33 mouse cellular contexts compared by ENCODE assay signal in genomic region chr9:54071474-54072095, GRCm38 (mm10). TPM values are rescaled to one million over a fixed set of nuclear protein-coding genes. Genes with fewer than 3 reads are reported as not detected.
A peak's percentile ranks its signal among the peaks of the same experiment; 100 is the strongest.
DNase-seq lines count a peak whose midpoint lies in the region; ATAC-seq and TF ChIP-seq lines count a peak whose summit lies in the region.
"Had no signal": no experiment of that assay in that cellular context is flagged by ENCODE, and none has a peak within 500 bp of the region (broad histone marks: within the 10 kb centered on the region; RNA-seq: fewer than 3 reads in every experiment).

No protein-coding gene starts in this region.

- H3K36me3 ChIP-seq in lung, postnatal 0 days (ENCODE audit: insufficient read depth, low read length), result no peaks in the 10 kb centered on the region
- H3K36me3 ChIP-seq: embryonic facial prominence, embryonic 13.5 days; embryonic facial prominence, embryonic 15.5 days; forebrain, embryonic 10.5 days; forebrain, embryonic 12.5 days; G1E had no signal

- ATAC-seq in lung, postnatal 0 days, result no peak
- ATAC-seq: activated CD4-positive, CD25-positive, alpha-beta regulatory T cell, adult 4 months; CD4-positive, CD25-positive, alpha-beta regulatory T cell, adult 4 months; forebrain, embryonic 14.5 days; forebrain, postnatal 0 days; Patski had no signal

- 57% methylated on average over 7 of the region's 7 CpGs for WGBS in lung, postnatal 0 days

- no peak for TF ChIP-seq CTCF in layer of hippocampus, adult 2 months (conservative IDR thresholded peaks at IDR 0.05)
- no peak for TF ChIP-seq CTCF in lung, postnatal 0 days (IDR thresholded peaks at IDR 0.05)

- no peak overlapping the region for H3K4me3 ChIP-seq in layer of hippocampus, adult 2 months
- H3K4me3 ChIP-seq in lung, postnatal 0 days (ENCODE audit: low read depth, low read length), result no peak overlapping the region
- H3K4me3 ChIP-seq: embryonic facial prominence, embryonic 13.5 days; embryonic facial prominence, embryonic 15.5 days; erythroblast, embryonic 14.5 days; forebrain, embryonic 10.5 days; forebrain, embryonic 12.5 days had no signal

- H3K9me3 ChIP-seq in lung, postnatal 0 days (ENCODE audit: low read length), result no peaks in the 10 kb centered on the region
- H3K9me3 ChIP-seq: embryonic facial prominence, embryonic 13.5 days; embryonic facial prominence, embryonic 15.5 days; forebrain, embryonic 10.5 days; forebrain, embryonic 12.5 days; G1E had no signal

- no peak overlapping the region for H3K4me2 ChIP-seq in lung, postnatal 0 days (replicated peaks; ENCODE audit: low read depth, low read length)
- H3K4me2 ChIP-seq: embryonic facial prominence, embryonic 13.5 days; embryonic facial prominence, embryonic 15.5 days; forebrain, embryonic 12.5 days had no signal

- no peak overlapping the region for H3K9ac ChIP-seq in lung, postnatal 0 days (replicated peaks; ENCODE audit: low read depth)
- H3K9ac ChIP-seq: embryonic facial prominence, embryonic 13.5 days; embryonic facial prominence, embryonic 15.5 days; forebrain, embryonic 12.5 days; forebrain, postnatal 0 days had no signal

- no peak for DNase-seq in layer of hippocampus, adult 2 months (ENCODE audit: low spot score in 2 of 2)
- DNase-seq in layer of hippocampus, adult 9-11 months, result no peak
- peak; percentile 15 for DNase-seq in lung, postnatal 36 days
- DNase-seq in lung, postnatal 0 days (ENCODE audit: low spot score), result no peak
- peak; percentile 5 for DNase-seq in 416B (ENCODE audit: low read depth)
- DNase-seq in brain, adult 2 months (ENCODE audit: low read depth, low spot score), result peak; percentile 67
- DNase-seq in thymus, postnatal 10 days (ENCODE audit: low spot score in 2 of 2), result no peak
- DNase-seq in kidney, adult 11 months, result no peak
- DNase-seq: adrenal gland, adult 8-10 months; adrenal gland, postnatal 14 days; adrenal gland, postnatal 36 days; B cell, adult 2 months; cerebellum, adult 11 months; cerebellum, adult 18-20 months; cerebellum, adult 8-10 months; cerebellum, adult 9-11 months; cerebellum, postnatal 14 days; cerebellum, postnatal 36 days; embryo, embryonic 11 days; forebrain, postnatal 0 days had no signal

- no peaks in the 10 kb centered on the region; the same call in none of the 2 replicates for H3K27me3 ChIP-seq in lung, postnatal 0 days (replicated peaks; ENCODE audit: insufficient read depth, low read length)

- TF ChIP-seq EP300 in lung, postnatal 0 days (IDR thresholded peaks at IDR 0.05), result no peak

- peak overlapping the region; percentile 40; the same call in 1 of the 2 replicates for H3K27ac ChIP-seq in layer of hippocampus, adult 2 months
- H3K27ac ChIP-seq in lung, postnatal 0 days (ENCODE audit: low read length), result no peak overlapping the region
- H3K27ac ChIP-seq: embryonic facial prominence, embryonic 13.5 days; embryonic facial prominence, embryonic 15.5 days; forebrain, embryonic 10.5 days; forebrain, embryonic 12.5 days had no signal

- no peaks in the 10 kb centered on the region for H3K4me1 ChIP-seq in lung, postnatal 0 days (ENCODE audit: insufficient read depth, low read depth, low read length)

RNA-seq across cellular contexts. Expression of gene Tnfaip8l3, which starts 3.4 kb away (rescaled TPM):
- total RNA-seq in layer of hippocampus, adult 2 months (2021), result 10 to 100 TPM; 28.3 to 29.6 TPM
- polyA plus RNA-seq in lung, postnatal 0 days (2015; fragmentation: Nextera tagmentation; extraction: Ambion mirVana), result 1.3 and 1.7 TPM in 2 replicates
- total RNA-seq: adrenal gland, postnatal 14 days; CH12.LX; common myeloid progenitor, adult 5-6 weeks had no signal
- polyA plus RNA-seq: activated CD4-positive, CD25-positive, alpha-beta regulatory T cell, adult 4 months; CD4-positive, CD25-positive, alpha-beta regulatory T cell, adult 4 months; embryonic facial prominence, embryonic 11.5 days; erythroblast, embryonic 14.5 days; G1E; Patski had no signal

Comparison
In these comparisons a context has a peak if more than half of its experiments do, and no peak if none do; other contexts are left out.
1. DNase-seq: peak in lung, postnatal 36 days (single experiment), 416B (single experiment) and brain, adult 2 months (single experiment); none in layer of hippocampus, adult 2 months (0 of 2), layer of hippocampus, adult 9-11 months (single experiment), lung, postnatal 0 days (single experiment), thymus, postnatal 10 days (0 of 2) and kidney, adult 11 months (single experiment).